Mouse (Mus musculus): ENCODE results near the gene Tyk2. TPM values are rescaled to one million over a fixed set of nuclear protein-coding genes. Genes with fewer than 3 reads are reported as not detected.

Gene Tyk2
- total RNA-seq, 2 experiments from 2014 or later = 30.9 to 37.0 TPM

DNA sequence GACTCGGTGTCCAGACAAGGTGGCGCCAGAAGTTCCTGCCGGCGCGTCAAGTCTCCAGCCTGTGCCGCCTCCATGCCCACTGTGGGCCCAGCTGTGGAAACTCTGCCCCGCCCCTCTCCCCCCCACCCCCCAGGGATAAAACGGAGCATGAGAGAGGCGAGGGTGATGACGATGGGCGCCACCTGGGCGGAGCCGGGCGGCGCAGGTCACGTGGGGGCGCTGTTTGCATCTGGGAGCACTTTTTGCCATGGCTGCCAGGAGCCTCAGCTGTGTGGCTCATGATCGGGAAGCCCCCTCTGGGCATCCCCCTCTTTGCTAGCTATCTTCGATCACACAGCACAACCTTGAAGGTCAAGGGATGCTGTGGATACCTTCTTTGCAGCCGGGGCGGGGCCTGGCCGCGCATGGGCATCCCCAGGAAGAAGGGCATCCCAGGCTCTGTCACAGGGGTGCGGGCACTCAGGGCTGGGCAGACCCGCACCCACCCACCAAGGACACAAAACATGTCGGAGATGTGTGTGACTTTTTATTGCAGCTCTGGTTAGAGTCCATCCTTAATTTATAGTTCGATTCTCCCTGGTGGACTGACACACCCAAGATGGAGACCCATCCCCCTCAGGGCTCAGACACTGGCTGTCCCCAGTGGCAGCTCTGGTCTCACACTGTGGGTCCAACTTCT is 63.9 kb downstream of the Tyk2 start, which contains the start of gene Zglp1:
Zglp1 (minus strand) TSS at position 88 of the 679 bp plus-strand sequence.
- ATAC-seq (ENCODE audit: poor library complexity, severe bottlenecking) = no peak

DNA sequence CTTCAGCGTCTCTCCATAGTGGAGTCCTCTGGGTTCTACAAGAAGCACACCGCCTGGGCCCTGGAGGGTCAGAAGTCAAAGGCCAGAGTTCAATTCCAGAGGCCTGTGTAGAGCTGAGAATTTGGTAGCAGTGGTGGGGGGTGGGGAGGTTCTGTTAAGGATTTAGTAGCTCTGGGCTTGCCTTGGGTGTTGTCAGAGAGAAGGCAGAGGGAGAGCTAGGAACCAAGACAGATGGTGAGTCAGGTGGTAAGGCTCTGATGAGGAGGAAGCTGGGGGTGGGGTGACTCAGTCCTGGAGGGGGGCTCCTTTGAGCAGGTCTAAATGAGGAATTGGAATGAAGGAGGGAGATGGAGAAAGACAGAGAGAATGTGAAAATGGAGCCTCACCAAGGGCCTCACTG is 68.1 kb downstream of the Tyk2 start:
- no peak for ATAC-seq (ENCODE audit: poor library complexity, severe bottlenecking)

Other genes starting within 250 kb of the Tyk2 start
- gene Ppan, start 243.1 kb downstream of the Tyk2 start, total RNA-seq (2015) = 5.7 and 7.8 TPM in 2 replicates
- gene Ppan, start 243.1 kb downstream of the Tyk2 start, total RNA-seq (2017) = 27.5 and 32.2 TPM in 2 replicates
- 88.4 and 102 TPM in 2 replicates for gene Eif3g, start 232.6 kb downstream of the Tyk2 start, total RNA-seq (2015)
- 79.0 and 80.6 TPM in 2 replicates for gene Eif3g, start 232.6 kb downstream of the Tyk2 start, total RNA-seq (2017)
- gene Dnmt1, start 171.4 kb downstream of the Tyk2 start, total RNA-seq (2015) = 85.4 and 89.6 TPM in 2 replicates
- gene Dnmt1, start 171.4 kb downstream of the Tyk2 start, total RNA-seq (2017) = 165 and 171 TPM in 2 replicates
- 7.5 and 8.9 TPM in 2 replicates for gene S1pr2, start 154.5 kb downstream of the Tyk2 start, total RNA-seq (2015)
- gene S1pr2, start 154.5 kb downstream of the Tyk2 start, total RNA-seq (2017) = 2.8 and 3.0 TPM in 2 replicates
- gene Mrpl4, start 128.5 kb downstream of the Tyk2 start, total RNA-seq (2015) = 47.3 and 63.6 TPM in 2 replicates
- 44.5 and 50.3 TPM in 2 replicates for gene Mrpl4, start 128.5 kb downstream of the Tyk2 start, total RNA-seq (2017)
- gene Icam1, start 115.3 kb downstream of the Tyk2 start, total RNA-seq (2015) = 9.6 and 15.3 TPM in 2 replicates
- 19.5 and 20.5 TPM in 2 replicates for gene Icam1, start 115.3 kb downstream of the Tyk2 start, total RNA-seq (2017)
- gene Icam4, start 101.9 kb downstream of the Tyk2 start, total RNA-seq (2015) = 0.91 and 1.1 TPM in 2 replicates
- gene Icam4, start 101.9 kb downstream of the Tyk2 start, total RNA-seq (2017) = 0.44 and 2.4 TPM in 2 replicates
- gene Icam5, start 99.2 kb downstream of the Tyk2 start, total RNA-seq (2015) = not detected in 2 replicates
- not detected in 2 replicates for gene Icam5, start 99.2 kb downstream of the Tyk2 start, total RNA-seq (2017)
- 1.2 TPM in 1 of 2 replicates, not detected in the other for gene Zglp1, start 64.2 kb downstream of the Tyk2 start, total RNA-seq (2015)
- gene Zglp1, start 64.2 kb downstream of the Tyk2 start, total RNA-seq (2017) = not detected in 2 replicates
- 0.16 and 0.22 TPM in 2 replicates for gene Gm49373, start 58.1 kb downstream of the Tyk2 start, total RNA-seq (2015)
- gene Gm49373, start 58.1 kb downstream of the Tyk2 start, total RNA-seq (2017) = 0.59 TPM in 1 of 2 replicates, not detected in the other
- gene Fdx1l, start 57.6 kb downstream of the Tyk2 start, total RNA-seq (2015) = 0.73 and 2.1 TPM in 2 replicates
- 15.3 and 17.5 TPM in 2 replicates for gene Fdx1l, start 57.6 kb downstream of the Tyk2 start, total RNA-seq (2017)
- 43.4 and 44.9 TPM in 2 replicates for gene Gm38431, start 39.2 kb downstream of the Tyk2 start, total RNA-seq (2015)
- 3.8 and 5.1 TPM in 2 replicates for gene Gm38431, start 39.2 kb downstream of the Tyk2 start, total RNA-seq (2017)
- 36.0 and 43.0 TPM in 2 replicates for gene Raver1, start 39.2 kb downstream of the Tyk2 start, total RNA-seq (2015)
- 17.1 and 22.0 TPM in 2 replicates for gene Raver1, start 39.2 kb downstream of the Tyk2 start, total RNA-seq (2017)
- 39.6 and 49.0 TPM in 2 replicates for gene Cdc37, start 18.7 kb upstream of the Tyk2 start, total RNA-seq (2015)
- 149 and 165 TPM in 2 replicates for gene Cdc37, start 18.7 kb upstream of the Tyk2 start, total RNA-seq (2017)
- 6.8 and 7.3 TPM in 2 replicates for gene Pde4a, start 34.5 kb upstream of the Tyk2 start, total RNA-seq (2015)
- gene Pde4a, start 34.5 kb upstream of the Tyk2 start, total RNA-seq (2017) = 3.0 and 3.9 TPM in 2 replicates
- 17.7 and 18.8 TPM in 2 replicates for gene Keap1, start 108.1 kb upstream of the Tyk2 start, total RNA-seq (2015)
- gene Keap1, start 108.1 kb upstream of the Tyk2 start, total RNA-seq (2017) = 34.0 and 36.9 TPM in 2 replicates
- 3.6 and 4.0 TPM in 2 replicates for gene S1pr5, start 117.2 kb upstream of the Tyk2 start, total RNA-seq (2015)
- gene S1pr5, start 117.2 kb upstream of the Tyk2 start, total RNA-seq (2017) = 7.9 and 9.0 TPM in 2 replicates
- 14.6 and 15.0 TPM in 2 replicates for gene Atg4d, start 134.1 kb upstream of the Tyk2 start, total RNA-seq (2015)
- gene Atg4d, start 134.1 kb upstream of the Tyk2 start, total RNA-seq (2017) = 13.5 and 19.3 TPM in 2 replicates
- 28.0 and 28.4 TPM in 2 replicates for gene Kri1, start 156.7 kb upstream of the Tyk2 start, total RNA-seq (2015)
- 53.6 and 76.9 TPM in 2 replicates for gene Kri1, start 156.7 kb upstream of the Tyk2 start, total RNA-seq (2017)
- 132 and 138 TPM in 2 replicates for gene Cdkn2d, start 160.2 kb upstream of the Tyk2 start, total RNA-seq (2015)
- 65.6 and 75.3 TPM in 2 replicates for gene Cdkn2d, start 160.2 kb upstream of the Tyk2 start, total RNA-seq (2017)
- gene Ap1m2, start 181.1 kb upstream of the Tyk2 start, total RNA-seq (2015) = 0.31 and 0.32 TPM in 2 replicates
- gene Ap1m2, start 181.1 kb upstream of the Tyk2 start, total RNA-seq (2017) = 0.92 and 1.6 TPM in 2 replicates
- 112 and 124 TPM in 2 replicates for gene Slc44a2, start 189.5 kb upstream of the Tyk2 start, total RNA-seq (2015)
- 101 and 116 TPM in 2 replicates for gene Slc44a2, start 189.5 kb upstream of the Tyk2 start, total RNA-seq (2017)
- 21.7 and 22.9 TPM in 2 replicates for gene Ilf3, start 236.6 kb upstream of the Tyk2 start, total RNA-seq (2015)
- 42.0 and 42.5 TPM in 2 replicates for gene Ilf3, start 236.6 kb upstream of the Tyk2 start, total RNA-seq (2017)

All from megakaryocyte, adult 5-6 weeks (primary cell).